ENCODE assay signal across 8 mouse cellular contexts in the genomic region with DNA sequence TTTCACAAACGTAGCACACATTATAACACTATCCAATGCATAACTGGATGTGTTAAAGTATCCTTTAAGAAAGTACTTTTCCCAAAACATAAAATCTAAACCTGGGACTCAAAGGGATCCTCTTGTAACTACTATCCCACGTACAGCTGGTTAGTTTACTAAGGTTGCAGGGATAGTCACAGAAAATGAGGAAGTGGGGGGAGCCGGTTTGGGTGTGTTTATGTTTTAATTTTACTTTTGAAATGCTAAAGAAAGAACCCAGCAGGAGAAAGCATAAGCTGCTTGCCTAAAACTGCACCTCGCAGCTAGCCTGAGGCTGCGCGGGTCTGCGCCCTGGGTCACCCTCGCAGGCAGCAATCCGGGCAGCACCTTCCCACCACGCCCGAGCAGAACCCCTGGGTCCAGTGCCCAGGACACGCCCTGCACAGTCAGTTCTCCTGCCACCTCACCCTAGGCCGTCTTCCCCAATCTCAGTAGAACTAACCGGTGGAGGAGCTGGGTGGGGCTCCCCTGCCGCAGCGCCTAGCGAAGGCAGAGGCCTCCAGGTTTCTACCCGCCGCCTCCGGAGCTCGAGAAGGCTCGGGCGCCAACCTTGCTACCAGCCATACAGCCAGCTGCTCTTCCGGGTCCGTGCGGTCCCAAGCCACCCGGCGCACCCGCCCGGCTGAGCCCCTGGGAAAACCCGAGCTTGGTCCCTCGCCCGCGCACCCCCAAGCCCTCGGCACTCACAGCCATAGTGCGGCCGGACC. TPM values are rescaled to one million over a fixed set of nuclear protein-coding genes. Genes with fewer than 3 reads are reported as not detected.
DNase-seq lines count a peak whose midpoint lies in the region; ATAC-seq and TF ChIP-seq lines count a peak whose summit lies in the region.

No protein-coding gene starts in this region.

- DNase-seq in kidney, postnatal 14 days: no peak
- DNase-seq in liver, embryonic 11.5 days (ENCODE audit: low spot score): no peak
- peak; percentile 66 to 80 for DNase-seq in monocyte, adult 2 months (ENCODE audit: low read depth in 1 of 2, low spot score in 2 of 2)
- no peak for DNase-seq in layer of hippocampus, postnatal 10 days (ENCODE audit: low spot score in 2 of 2)
- DNase-seq in layer of hippocampus, adult 9-10 months (ENCODE audit: low spot score): no peak

- H3K27me3 ChIP-seq in kidney, embryonic 15.5 days: no peaks in the 10 kb centered on the region
- H3K27me3 ChIP-seq in heart, embryonic 11.5 days (ENCODE audit: control insufficient read depth, insufficient read depth, low read length): no peaks in the 10 kb centered on the region
- H3K27me3 ChIP-seq in liver, embryonic 11.5 days (replicated peaks; ENCODE audit: control insufficient read depth, insufficient read depth, low read length): no peaks in the 10 kb centered on the region

- peak overlapping the region; percentile 95 for H3K4me3 ChIP-seq in kidney, embryonic 15.5 days (replicated peaks)
- H3K4me3 ChIP-seq in bone marrow, adult 2 months (replicated peaks; ENCODE audit: control insufficient read depth, low read depth, low read length): peak overlapping the region; percentile 99
- peak overlapping the region; percentile 83 for H3K4me3 ChIP-seq in heart, embryonic 11.5 days (ENCODE audit: low read depth, low read length)
- peak overlapping the region; percentile 79 for H3K4me3 ChIP-seq in liver, embryonic 11.5 days (ENCODE audit: low read depth, low read length)

- peaks cover 27% of the 10 kb centered on the region for H3K4me1 ChIP-seq in kidney, embryonic 15.5 days
- no peaks in the 10 kb centered on the region for H3K4me1 ChIP-seq in bone marrow, adult 2 months (ENCODE audit: control insufficient read depth, insufficient read depth, low read length)
- H3K4me1 ChIP-seq in heart, embryonic 11.5 days (ENCODE audit: control insufficient read depth, insufficient read depth, low read length): peaks cover 13% of the 10 kb centered on the region
- H3K4me1 ChIP-seq in liver, embryonic 11.5 days (replicated peaks; ENCODE audit: control insufficient read depth, insufficient read depth, low read length): peaks cover 12% of the 10 kb centered on the region

- WGBS in kidney, embryonic 15.5 days: under 1% methylated on average over 37 of the region's 37 CpGs
- under 1% methylated on average over 37 of the region's 37 CpGs for WGBS in bone marrow, adult 2 months
- 1% methylated on average over 37 of the region's 37 CpGs for WGBS in heart, embryonic 11.5 days (ENCODE audit: insufficient replicate concordance)
- 2% methylated on average over 37 of the region's 37 CpGs for WGBS in liver, embryonic 11.5 days

- H3K9me3 ChIP-seq in kidney, embryonic 15.5 days (replicated peaks): no peaks in the 10 kb centered on the region
- H3K9me3 ChIP-seq in heart, embryonic 11.5 days (replicated peaks; ENCODE audit: control insufficient read depth, low read length): no peaks in the 10 kb centered on the region
- no peaks in the 10 kb centered on the region for H3K9me3 ChIP-seq in liver, embryonic 11.5 days (ENCODE audit: control insufficient read depth, low read length)

- peak overlapping the region; percentile 67 for H3K4me2 ChIP-seq in kidney, embryonic 15.5 days
- H3K4me2 ChIP-seq in heart, embryonic 11.5 days: peak overlapping the region; percentile 87
- H3K4me2 ChIP-seq in liver, embryonic 11.5 days: peak overlapping the region; percentile 90

- peak; percentile 74 for TF ChIP-seq POLR2A in bone marrow, adult 2 months (IDR thresholded peaks at IDR 0.05; ENCODE audit: borderline replicate concordance, control insufficient read depth, low read depth, low read length)

- H3K27ac ChIP-seq in kidney, embryonic 15.5 days: peak overlapping the region; percentile 95
- H3K27ac ChIP-seq in bone marrow, adult 2 months (ENCODE audit: control insufficient read depth, insufficient read depth, low read depth, low read length, poor library complexity): peak overlapping the region; percentile 99
- peak overlapping the region; percentile 82 for H3K27ac ChIP-seq in heart, embryonic 11.5 days (ENCODE audit: low read depth, low read length)
- H3K27ac ChIP-seq in liver, embryonic 11.5 days (ENCODE audit: low read depth, low read length): peak overlapping the region; percentile 56

- no peak for TF ChIP-seq CTCF in bone marrow, adult 2 months (IDR thresholded peaks at IDR 0.05; ENCODE audit: control insufficient read depth, insufficient read depth, low read length)

- peak overlapping the region; percentile 89 for H3K9ac ChIP-seq in kidney, embryonic 15.5 days
- peak overlapping the region; percentile 88 for H3K9ac ChIP-seq in heart, embryonic 11.5 days (ENCODE audit: low read depth, low read length)
- H3K9ac ChIP-seq in liver, embryonic 11.5 days (ENCODE audit: low read depth, low read length): peak overlapping the region; percentile 84

- peak; percentile 87 for ATAC-seq in kidney, embryonic 15.5 days (replicated peaks; ENCODE audit: low FRiP score)
- ATAC-seq in heart, embryonic 11.5 days (replicated peaks; ENCODE audit: insufficient number of reproducible peaks, low FRiP score, low TSS enrichment): peak; percentile 65
- ATAC-seq in liver, embryonic 11.5 days (replicated peaks; ENCODE audit: low FRiP score): peak; percentile 71

- peaks cover 24% of the 10 kb centered on the region for H3K36me3 ChIP-seq in kidney, embryonic 15.5 days
- peaks cover 10% of the 10 kb centered on the region for H3K36me3 ChIP-seq in heart, embryonic 11.5 days (ENCODE audit: control insufficient read depth, insufficient read depth, low read length)
- peaks cover 4% of the 10 kb centered on the region; the same call in 1 of the 2 replicates for H3K36me3 ChIP-seq in liver, embryonic 11.5 days (ENCODE audit: control insufficient read depth, insufficient read depth, low read length)

RNA-seq across cellular contexts. Expression of a gene that starts 23.2 kb away (rescaled TPM):
- polyA plus RNA-seq in kidney, embryonic 15.5 days (2015; fragmentation: Nextera tagmentation; extraction: Ambion mirVana): 95.2 and 95.3 TPM in 2 replicates
- 29.4 and 62.3 TPM in 2 replicates for polyA plus RNA-seq in bone marrow, adult 2 months (2011; ENCODE audit: insufficient read depth, insufficient read length, low replicate concordance, missing spikeins)
- 33.5 and 35.9 TPM in 2 replicates for polyA plus RNA-seq in heart, embryonic 11.5 days (2014; fragmentation: Nextera tagmentation; extraction: Ambion mirVana)
- polyA plus RNA-seq in liver, embryonic 11.5 days (2014; fragmentation: Nextera tagmentation; extraction: Ambion mirVana): 28.2 and 30.6 TPM in 2 replicates
- total RNA-seq in layer of hippocampus, postnatal 10 days (2021): 10 to 100 TPM; 28.8 to 37.8 TPM

RNA-seq across cellular contexts. Expression of a gene that starts 58.1 kb away (rescaled TPM):
- polyA plus RNA-seq in kidney, embryonic 15.5 days (2015; fragmentation: Nextera tagmentation; extraction: Ambion mirVana): 2.8 and 2.9 TPM in 2 replicates
- polyA plus RNA-seq in bone marrow, adult 2 months (2011; ENCODE audit: insufficient read depth, insufficient read length, low replicate concordance, missing spikeins): 1.9 and 6.1 TPM in 2 replicates
- 1.8 and 2.3 TPM in 2 replicates for polyA plus RNA-seq in heart, embryonic 11.5 days (2014; fragmentation: Nextera tagmentation; extraction: Ambion mirVana)
- 1.0 and 1.4 TPM in 2 replicates for polyA plus RNA-seq in liver, embryonic 11.5 days (2014; fragmentation: Nextera tagmentation; extraction: Ambion mirVana)
- total RNA-seq in layer of hippocampus, postnatal 10 days (2021): 10 to 100 TPM; 13.5 to 14.4 TPM

Comparison
In these comparisons a context has a peak if more than half of its experiments do, and no peak if none do; other contexts are left out.
1. DNase-seq: peak in monocyte, adult 2 months (2 of 2); none in kidney, postnatal 14 days (single experiment), liver, embryonic 11.5 days (single experiment), layer of hippocampus, postnatal 10 days (0 of 2) and layer of hippocampus, adult 9-10 months (single experiment).
2. Peak in every context shown above with its lines, with median percentiles within 50 percentile points of each other: ATAC-seq, H3K27ac ChIP-seq, H3K4me2 ChIP-seq, H3K4me3 ChIP-seq and H3K9ac ChIP-seq.